Mouse (Mus musculus) embryo, embryonic 10 days (tissue): ENCODE results near the gene A630010A05Rik.
"Not testable (repeated sequence)": the region's sequence is repeated elsewhere in the genome, so short reads cannot be mapped to it uniquely, and the experiment has no call there.

Experiments used
- DNase-seq: peaks from one replicate; pipeline ENCODE4 v3.0.0-alpha.2; 2015; ENCODE audit warnings: low spot score

The A630010A05Rik gene

GRCm38 (mm10) chr16:14562017-14562416 is at the start of gene A630010A05Rik:
Gene A630010A05Rik (plus strand): TSS chr16:14562317.
- no peak for DNase-seq

GRCm38 (mm10) chr16:14535766-14536165 is 26.4 kb upstream of the A630010A05Rik start:
- DNase-seq, result no peak

GRCm38 (mm10) chr16:14557191-14557590 is 4.9 kb upstream of the A630010A05Rik start:
- DNase-seq, result not testable (repeated sequence)
